Mouse (Mus musculus) hindbrain, embryonic 16.5 days (tissue): ENCODE measurements at regions not wholly inside any gene's neighbourhood (a gene's known extent, or its start where the extent isn't known, plus 50 kb on each side); places are given as distances from the start of the nearest gene placed in this dataset.
"Not testable (repeated sequence)": the region's sequence is repeated elsewhere in the genome, so short reads cannot be mapped to it uniquely, and the experiment has no call there.

Experiments
- ATAC-seq: fragments of 200-750 bp; cut with Nextera tagmentation; 2 replicates; pipeline ENCODE4 v1.8.0; 2017; ENCODE audit warnings: moderate TSS enrichment, moderate library complexity
- H3K27ac ChIP-seq: fragments of 300-500 bp; sonication (generic); 2 replicates; pipeline ENCODE4 v1.5.1; 2014; ENCODE audit warnings: low read depth, mild to moderate bottlenecking, control low read depth, low read length, moderate library complexity
- H3K27me3 ChIP-seq: fragments of 300-500 bp; sonication (generic); replicated peaks from 2 replicates; pipeline ENCODE4 v1.6.1; 2014; ENCODE audit warnings: low read length; ENCODE audit not compliant: control insufficient read depth, insufficient read depth
- H3K36me3 ChIP-seq: fragments of 300-500 bp; sonication (generic); 2 replicates; pipeline ENCODE4 v1.6.1; 2014; ENCODE audit warnings: mild to moderate bottlenecking, low read length, moderate library complexity, mixed read lengths; ENCODE audit not compliant: control insufficient read depth, insufficient read depth
- H3K4me1 ChIP-seq: fragments of 300-500 bp; sonication (generic); 2 replicates; pipeline ENCODE4 v1.6.1; 2014; ENCODE audit warnings: low read depth, low read length; ENCODE audit not compliant: control insufficient read depth, insufficient read depth
- H3K4me2 ChIP-seq: fragments of 300-500 bp; sonication (generic); 2 replicates; pipeline ENCODE4 v1.6.1; 2014; ENCODE audit warnings: mild to moderate bottlenecking, low read length, control low read depth, moderate library complexity
- H3K4me3 ChIP-seq: fragments of 300-500 bp; sonication (generic); 2 replicates; pipeline ENCODE4 v1.5.1; 2014; ENCODE audit warnings: mild to moderate bottlenecking, low read length, control low read depth, moderate library complexity
- H3K9ac ChIP-seq: fragments of 300-500 bp; sonication (generic); 2 replicates; pipeline ENCODE4 v1.6.1; 2014; ENCODE audit warnings: low read depth, mild to moderate bottlenecking, control low read depth, low read length, moderate library complexity
- H3K9me3 ChIP-seq: fragments of 300-500 bp; sonication (generic); 2 replicates; pipeline ENCODE4 v1.6.1; 2014; ENCODE audit warnings: mild to moderate bottlenecking, low read length, moderate library complexity; ENCODE audit not compliant: control insufficient read depth
- WGBS: fragments of 180-500 bp; shearing (Covaris S2); extraction: QIAGEN DNeasy Blood & Tissue Kit; methylation state at CpG from one replicate; pipeline ENCODE4 v1.1.7; 2014; 5-methylcytosine and 5-hydroxymethylcytosine counted together

DNA sequence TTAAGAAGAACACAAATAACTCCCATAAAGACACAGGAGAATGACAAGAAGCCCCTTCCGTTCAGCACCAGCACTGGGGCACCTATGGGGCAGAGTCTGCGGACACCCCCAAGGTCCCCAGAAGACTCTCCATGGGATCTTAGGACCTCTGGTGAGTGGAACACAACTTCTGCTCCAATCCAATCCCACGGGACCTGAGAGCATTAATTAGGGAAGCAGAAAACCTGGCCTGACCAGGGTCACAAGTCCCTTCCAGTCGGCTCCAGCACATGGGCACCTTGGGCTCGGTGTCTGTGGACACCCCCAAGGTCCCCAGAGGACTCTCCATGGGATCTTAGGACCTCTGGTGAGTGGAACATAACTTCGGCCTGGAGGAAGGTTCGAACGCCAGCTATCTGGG is 59.0 kb upstream of the Btbd35f25 start:
- not testable (repeated sequence) for H3K4me1 ChIP-seq, H3K27ac ChIP-seq, H3K9ac ChIP-seq, H3K4me3 ChIP-seq, H3K36me3 ChIP-seq, ATAC-seq, H3K4me2 ChIP-seq, H3K27me3 ChIP-seq
- peaks cover 51% of the 10 kb centered on the region for H3K9me3 ChIP-seq
- WGBS: 84% methylated on average over 8 of the region's 8 CpGs

GRCm38 (mm10) chrX:31775255-31775654 is 58.3 kb upstream of the Btbd35f25 start:
- H3K27ac ChIP-seq: no peak overlapping the region
- ATAC-seq: no peak
- peaks cover 52% of the 10 kb centered on the region for H3K9me3 ChIP-seq
- H3K4me1 ChIP-seq: no peaks in the 10 kb centered on the region
- no peak overlapping the region for H3K4me3 ChIP-seq
- H3K36me3 ChIP-seq: no peaks in the 10 kb centered on the region
- H3K9ac ChIP-seq: no peak overlapping the region
- H3K4me2 ChIP-seq: no peak overlapping the region
- 92% methylated on average over 3 of the region's 3 CpGs for WGBS
- H3K27me3 ChIP-seq: no peaks in the 10 kb centered on the region
